Comparison of ENCODE assay signal across 27 mouse cellular contexts in the genomic region with DNA sequence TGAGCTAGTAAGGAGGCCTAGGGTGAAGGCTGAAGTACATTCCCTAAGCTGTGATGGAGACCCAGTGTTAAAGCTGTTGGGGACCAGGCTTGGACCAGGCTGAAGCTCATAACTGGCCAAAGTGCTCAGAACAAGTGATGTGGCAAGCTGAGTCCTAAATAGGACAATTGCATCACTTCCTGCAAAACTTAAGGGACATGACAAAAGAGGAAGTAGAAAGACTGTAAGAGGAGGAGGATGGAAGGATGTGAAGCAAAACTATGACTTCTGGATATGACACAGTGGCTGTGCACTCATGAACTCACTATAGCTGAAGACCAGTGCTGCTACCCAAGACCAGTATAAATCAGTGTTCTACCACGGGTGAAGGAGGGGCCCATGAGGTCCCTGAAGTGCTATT.
DNase-seq lines count a peak whose midpoint lies in the region; ATAC-seq and TF ChIP-seq lines count a peak whose summit lies in the region.
"Had no signal": no experiment of that assay in that cellular context is flagged by ENCODE, and none has a peak within 500 bp of the region (broad histone marks: within the 10 kb centered on the region; RNA-seq: fewer than 3 reads in every experiment).

No protein-coding gene starts in this region.

- 38% methylated on average over 1 of the region's 1 CpGs for WGBS in liver, embryonic 15.5 days (ENCODE audit: insufficient replicate concordance)
- WGBS in liver, embryonic 12.5 days (ENCODE audit: insufficient replicate concordance), result 38% methylated on average over 1 of the region's 1 CpGs
- 69% methylated on average over 1 of the region's 1 CpGs for WGBS in lung, postnatal 0 days
- WGBS in lung, adult 2 months, result 69% methylated on average over 1 of the region's 1 CpGs

- ATAC-seq in liver, embryonic 15.5 days (ENCODE audit: insufficient read depth), result peak; percentile 44; the same call in 1 of the 2 replicates
- no peak for ATAC-seq in liver, embryonic 12.5 days
- no peak for ATAC-seq in lung, postnatal 0 days
- ATAC-seq in granulocyte monocyte progenitor cell, adult 5-6 weeks (replicated peaks; ENCODE audit: poor library complexity, severe bottlenecking), result peak; percentile 70
- ATAC-seq: activated CD4-positive, CD25-positive, alpha-beta regulatory T cell, adult 4 months; CD4-positive, CD25-positive, alpha-beta regulatory T cell, adult 4 months; forebrain, embryonic 15.5 days; hindbrain, embryonic 16.5 days had no signal

- H3K27ac ChIP-seq in liver, embryonic 15.5 days (replicated peaks), result no peak overlapping the region
- no peak overlapping the region for H3K27ac ChIP-seq in liver, embryonic 12.5 days
- H3K27ac ChIP-seq in lung, postnatal 0 days (ENCODE audit: low read length), result no peak overlapping the region
- H3K27ac ChIP-seq: embryonic facial prominence, embryonic 10.5 days; embryonic facial prominence, embryonic 13.5 days; forebrain, embryonic 12.5 days; forebrain, embryonic 15.5 days; heart, adult 2 months; hindbrain, embryonic 10.5 days; hindbrain, embryonic 13.5 days had no signal

- H3K27me3 ChIP-seq in liver, embryonic 15.5 days, result no peaks in the 10 kb centered on the region
- no peaks in the 10 kb centered on the region for H3K27me3 ChIP-seq in liver, embryonic 12.5 days (replicated peaks)
- no peaks in the 10 kb centered on the region for H3K27me3 ChIP-seq in lung, postnatal 0 days (replicated peaks; ENCODE audit: insufficient read depth, low read length)
- H3K27me3 ChIP-seq: embryonic facial prominence, embryonic 13.5 days; forebrain, embryonic 12.5 days; forebrain, embryonic 15.5 days; hindbrain, embryonic 13.5 days had no signal

- no peak overlapping the region for H3K9ac ChIP-seq in liver, embryonic 15.5 days
- H3K9ac ChIP-seq in liver, embryonic 12.5 days, result no peak overlapping the region
- no peak overlapping the region for H3K9ac ChIP-seq in lung, postnatal 0 days (replicated peaks; ENCODE audit: low read depth)
- H3K9ac ChIP-seq: embryonic facial prominence, embryonic 13.5 days; forebrain, embryonic 12.5 days; forebrain, embryonic 15.5 days; hindbrain, embryonic 13.5 days had no signal

- H3K4me2 ChIP-seq in liver, embryonic 15.5 days, result no peak overlapping the region
- H3K4me2 ChIP-seq in liver, embryonic 12.5 days, result no peak overlapping the region
- H3K4me2 ChIP-seq in lung, postnatal 0 days (replicated peaks; ENCODE audit: low read depth, low read length), result no peak overlapping the region
- H3K4me2 ChIP-seq: embryonic facial prominence, embryonic 13.5 days; forebrain, embryonic 12.5 days; forebrain, embryonic 15.5 days; heart, embryonic 11.5 days; hindbrain, embryonic 13.5 days had no signal

- H3K4me1 ChIP-seq in liver, embryonic 15.5 days (replicated peaks), result no peaks in the 10 kb centered on the region
- no peaks in the 10 kb centered on the region for H3K4me1 ChIP-seq in liver, embryonic 12.5 days
- H3K4me1 ChIP-seq in lung, postnatal 0 days (ENCODE audit: insufficient read depth, low read depth, low read length), result no peaks in the 10 kb centered on the region
- H3K4me1 ChIP-seq in lung, adult 2 months (ENCODE audit: control insufficient read depth, insufficient read depth, low read length), result no peaks in the 10 kb centered on the region
- H3K4me1 ChIP-seq: embryonic facial prominence, embryonic 10.5 days; embryonic facial prominence, embryonic 13.5 days; forebrain, embryonic 12.5 days; forebrain, embryonic 15.5 days; hindbrain, embryonic 10.5 days; hindbrain, embryonic 13.5 days had no signal

- TF ChIP-seq POLR2A in lung, adult 2 months (IDR thresholded peaks at IDR 0.05; ENCODE audit: borderline replicate concordance, extremely low read depth, low read depth, low read length), result no peak

- TF ChIP-seq EP300 in lung, postnatal 0 days (IDR thresholded peaks at IDR 0.05), result no peak

- TF ChIP-seq CTCF in lung, postnatal 0 days (IDR thresholded peaks at IDR 0.05), result no peak
- no peak for TF ChIP-seq CTCF in lung, adult 2 months (IDR thresholded peaks at IDR 0.05; ENCODE audit: insufficient read depth, low read length)

- peak; percentile 14 for DNase-seq in lung, postnatal 0 days (ENCODE audit: low spot score)
- DNase-seq in lung, adult 2 months, result no peak
- DNase-seq in cerebellum, adult 8-10 months, result no peak
- no peak for DNase-seq in thymus, postnatal 36 days
- DNase-seq: adrenal gland, adult 8-10 months; adrenal gland, postnatal 36 days; cerebellum, adult 18-20 months; cerebellum, adult 9-11 months; cerebellum, postnatal 25 days; embryo, embryonic 11 days; gastrocnemius, postnatal 25 days; heart, adult 2 months; heart, postnatal 36 days had no signal

- no peaks in the 10 kb centered on the region for H3K9me3 ChIP-seq in liver, embryonic 15.5 days (replicated peaks)
- H3K9me3 ChIP-seq in liver, embryonic 12.5 days (replicated peaks), result no peaks in the 10 kb centered on the region
- no peaks in the 10 kb centered on the region for H3K9me3 ChIP-seq in lung, postnatal 0 days (ENCODE audit: low read length)
- H3K9me3 ChIP-seq: embryonic facial prominence, embryonic 10.5 days; embryonic facial prominence, embryonic 13.5 days; forebrain, embryonic 12.5 days; forebrain, embryonic 15.5 days; hindbrain, embryonic 10.5 days; hindbrain, embryonic 13.5 days had no signal

- no peak overlapping the region for H3K4me3 ChIP-seq in liver, embryonic 15.5 days (replicated peaks)
- no peak overlapping the region for H3K4me3 ChIP-seq in liver, embryonic 12.5 days
- no peak overlapping the region for H3K4me3 ChIP-seq in lung, postnatal 0 days (ENCODE audit: low read depth, low read length)
- H3K4me3 ChIP-seq in lung, adult 2 months (replicated peaks; ENCODE audit: extremely low read depth, low read depth, low read length), result no peak overlapping the region
- H3K4me3 ChIP-seq: embryonic facial prominence, embryonic 10.5 days; embryonic facial prominence, embryonic 13.5 days; erythroblast, embryonic 14.5 days; forebrain, embryonic 12.5 days; forebrain, embryonic 15.5 days; heart, adult 2 months; hindbrain, embryonic 10.5 days; hindbrain, embryonic 13.5 days had no signal

- no peaks in the 10 kb centered on the region for H3K36me3 ChIP-seq in liver, embryonic 15.5 days (replicated peaks)
- no peaks in the 10 kb centered on the region for H3K36me3 ChIP-seq in liver, embryonic 12.5 days
- H3K36me3 ChIP-seq in lung, postnatal 0 days (ENCODE audit: insufficient read depth, low read length), result no peaks in the 10 kb centered on the region
- H3K36me3 ChIP-seq: embryonic facial prominence, embryonic 10.5 days; embryonic facial prominence, embryonic 13.5 days; forebrain, embryonic 12.5 days; forebrain, embryonic 15.5 days; hindbrain, embryonic 10.5 days; hindbrain, embryonic 13.5 days had no signal

Comparison
In these comparisons a context has a peak if more than half of its experiments do, and no peak if none do; other contexts are left out.
1. ATAC-seq: peak in liver, embryonic 15.5 days (single experiment) and granulocyte monocyte progenitor cell, adult 5-6 weeks (single experiment); none in liver, embryonic 12.5 days (single experiment) and lung, postnatal 0 days (single experiment).